Mouse (Mus musculus) ES-CJ7 (cell line): ENCODE measurements at regions not wholly inside any gene's neighbourhood (a gene's known extent, or its start where the extent isn't known, plus 50 kb on each side); places are given as distances from the start of the nearest gene placed in this dataset.
A peak's percentile ranks its signal among the peaks of the same experiment; 100 is the strongest.
"Not testable (repeated sequence)": the region's sequence is repeated elsewhere in the genome, so short reads cannot be mapped to it uniquely, and the experiment has no call there.

Source experiments
- DNase-seq: peaks from one replicate; pipeline ENCODE4 v3.0.0; 2011; ENCODE audit warnings: low read depth, low spot score

DNA sequence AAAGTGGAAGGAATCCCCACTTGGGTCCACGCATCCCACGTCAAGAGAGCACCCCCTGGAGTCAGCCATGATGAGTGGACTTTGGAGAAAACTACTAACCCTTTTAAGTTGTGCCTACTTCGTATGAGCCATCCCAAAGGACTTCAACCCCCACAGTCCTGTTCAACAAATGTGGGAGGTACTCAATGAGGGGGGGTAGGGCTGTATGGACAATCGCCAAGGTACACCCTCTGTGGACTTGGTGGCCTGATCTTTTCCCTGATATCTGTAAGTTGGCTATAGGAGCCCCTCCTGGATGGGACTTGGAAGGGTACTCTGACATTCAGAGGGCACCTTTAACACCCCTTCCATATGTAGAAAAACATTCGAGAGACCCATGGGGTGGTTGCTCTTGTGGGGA is 256.5 kb upstream of the Olfr161 start:
- not testable (repeated sequence) for DNase-seq

DNA sequence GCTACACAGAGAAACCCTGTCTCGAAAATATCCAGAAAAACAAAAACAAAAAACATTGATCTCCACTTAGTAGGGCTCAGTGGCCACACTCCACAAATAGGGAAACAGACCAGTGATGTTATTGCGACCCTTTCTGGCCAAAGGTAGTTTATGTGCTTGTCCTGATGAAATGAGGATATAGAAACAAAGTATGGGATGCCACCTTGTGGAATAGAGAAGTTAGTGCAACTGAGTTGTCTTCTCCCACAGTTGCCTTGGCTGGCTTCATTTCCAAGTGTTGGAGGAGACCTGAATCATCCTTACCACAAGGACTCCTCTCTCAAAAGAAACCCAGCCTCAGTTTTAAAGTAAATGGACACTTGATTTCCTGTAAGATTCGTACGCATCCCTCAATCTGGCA is 247.5 kb upstream of the Olfr161 start:
- peak; percentile 79 for DNase-seq

DNA sequence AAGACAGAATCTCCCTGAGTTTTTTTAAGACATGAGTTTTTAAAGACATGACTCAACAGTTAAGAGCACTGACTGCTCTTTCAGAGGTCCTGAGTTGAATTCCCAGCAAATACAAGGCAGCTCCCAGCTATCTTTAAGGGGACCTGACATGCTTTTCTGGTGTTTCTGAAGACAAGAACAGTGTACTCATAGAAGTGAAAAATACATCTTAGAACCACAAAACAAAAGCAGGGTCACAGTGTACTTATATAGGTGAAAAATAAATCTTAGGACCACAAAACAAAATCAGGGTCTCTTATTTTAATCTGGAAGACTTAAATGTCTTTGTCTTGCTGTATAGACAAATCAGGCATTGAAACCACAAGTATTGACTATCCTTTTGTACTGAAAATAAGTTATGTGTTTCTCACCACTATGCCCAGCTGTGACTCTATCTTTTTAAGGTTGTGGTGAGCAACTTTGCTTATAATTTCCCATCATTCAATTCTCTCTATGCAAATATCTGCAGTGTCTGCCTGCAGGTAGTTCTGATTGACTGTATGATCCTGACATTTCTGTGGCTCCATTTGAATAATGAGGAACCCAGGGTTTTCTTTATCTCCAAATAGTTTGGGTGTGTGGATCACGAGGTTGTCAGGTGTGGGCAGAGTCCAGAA is 246.0 kb upstream of the Olfr161 start:
- peak; percentile 15 for DNase-seq

DNA sequence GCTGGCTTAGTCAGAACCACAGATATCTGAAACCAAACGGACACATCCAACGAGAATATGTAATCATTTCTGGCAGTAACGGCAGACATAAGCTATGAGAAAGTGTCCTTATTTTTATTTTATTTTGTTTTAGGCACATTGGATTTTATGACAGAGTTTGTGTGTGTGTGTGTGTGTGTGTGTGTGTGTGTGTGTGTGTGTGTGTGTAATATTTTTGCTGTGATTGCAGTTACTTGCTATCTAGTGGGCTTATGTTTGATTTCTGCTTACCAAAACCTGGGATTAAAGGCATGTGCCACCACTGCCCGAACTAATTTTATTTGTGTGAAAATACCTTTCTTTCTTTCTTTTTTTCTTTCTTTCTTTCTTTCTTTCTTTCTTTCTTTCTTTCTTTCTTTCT is 241.5 kb upstream of the Olfr161 start:
- DNase-seq = not testable (repeated sequence)

DNA sequence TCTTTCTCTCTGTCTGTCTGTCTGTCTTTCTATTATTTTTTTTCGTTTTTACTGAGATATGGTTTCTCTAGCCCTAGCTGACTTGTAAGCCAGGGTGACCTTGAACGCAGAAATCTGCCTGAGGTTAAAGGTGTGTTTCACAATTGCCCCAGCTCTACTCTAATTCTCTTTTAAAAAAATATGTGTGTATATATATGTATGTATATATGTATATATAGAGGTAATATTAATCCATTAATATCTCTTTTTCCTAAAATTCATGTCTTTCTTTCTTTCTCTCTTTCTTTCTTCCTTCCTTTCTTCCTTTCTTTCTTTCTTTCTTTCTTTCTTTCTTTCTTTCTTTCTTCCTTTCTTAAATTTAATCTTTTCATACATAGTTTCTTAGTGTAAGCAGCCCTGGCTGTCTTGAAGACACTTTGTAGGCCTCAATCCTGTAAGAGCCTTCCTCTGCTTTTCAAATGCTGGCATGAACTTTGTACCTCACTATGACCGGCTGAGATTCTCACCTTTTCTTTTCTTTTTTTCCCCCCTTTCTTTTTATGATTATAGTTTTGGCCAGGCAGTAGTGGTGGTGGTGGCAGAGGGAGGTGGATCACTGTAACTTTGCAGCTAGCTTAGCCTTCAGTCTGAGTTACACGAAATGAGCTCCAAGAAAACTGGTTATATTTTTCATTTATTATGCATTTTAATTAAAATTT is 240.8 kb upstream of the Olfr161 start:
- not testable (repeated sequence) for DNase-seq

DNA sequence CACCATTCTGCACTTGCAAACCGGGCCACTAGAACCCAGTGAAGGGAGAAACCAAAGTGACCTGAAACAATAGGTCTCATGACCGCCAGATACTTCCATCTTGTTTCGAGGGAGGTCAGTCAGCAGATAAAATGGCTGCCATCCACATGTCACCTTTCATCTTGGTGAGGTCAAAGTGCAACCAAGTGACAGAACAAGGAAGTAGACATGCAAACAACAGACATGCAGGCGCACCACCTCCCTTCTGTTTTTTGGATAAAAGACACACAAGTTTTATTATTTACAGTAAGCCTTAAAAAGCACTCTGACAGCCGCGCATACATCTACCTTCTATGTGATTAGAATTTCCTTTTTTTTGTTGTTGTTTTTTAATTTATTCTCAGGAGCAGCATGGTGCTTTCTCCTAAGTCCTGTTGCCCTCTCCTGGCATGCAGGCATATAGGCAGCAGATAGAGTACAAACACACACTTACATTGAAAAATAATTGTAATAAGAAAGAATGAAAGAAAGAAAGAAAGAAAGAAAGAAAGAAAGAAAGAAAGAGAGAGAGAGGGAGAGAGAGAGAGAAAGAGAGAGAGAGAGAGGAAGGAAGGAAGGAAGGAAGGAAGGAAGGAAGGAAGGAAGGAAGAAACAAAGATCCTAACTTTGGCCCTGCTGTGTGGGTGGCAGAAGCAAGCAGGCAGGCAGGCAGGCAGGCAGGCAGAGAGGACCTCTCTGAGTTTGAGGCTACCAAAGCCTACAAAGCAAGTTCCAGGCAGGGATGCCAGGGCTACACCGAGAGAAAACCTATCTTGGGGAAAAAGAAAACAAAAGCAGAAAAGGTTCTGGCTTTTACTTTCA is 240.0 kb upstream of the Olfr161 start:
- peak; percentile 90 for DNase-seq

DNA sequence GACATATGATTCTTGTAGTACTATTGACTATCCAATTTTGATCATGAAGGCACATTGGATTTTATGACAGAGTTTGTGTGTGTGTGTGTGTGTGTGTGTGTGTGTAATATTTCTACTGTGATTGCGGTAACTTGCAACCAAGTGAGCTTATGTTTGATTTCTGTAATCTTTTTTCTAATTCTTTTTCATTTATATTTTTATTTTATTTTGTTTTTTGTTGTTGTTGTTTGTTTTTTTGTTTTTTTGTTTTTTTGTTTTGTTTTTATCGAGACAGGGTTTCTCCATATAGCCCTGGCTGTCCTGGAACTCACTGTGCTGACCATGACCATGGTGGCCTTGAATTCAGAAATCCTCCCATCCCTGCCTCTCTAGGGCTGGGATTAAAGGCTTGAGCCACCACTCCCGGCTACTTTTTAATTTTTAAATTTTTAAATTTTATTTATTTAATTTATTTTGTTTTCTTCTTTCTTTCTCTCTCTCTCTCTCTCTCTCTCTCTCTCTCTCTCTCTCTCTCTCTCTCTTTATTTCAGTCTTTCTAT is 239.3 kb upstream of the Olfr161 start:
- DNase-seq = peak; percentile 3
